Comparison of ENCODE assay signal across 26 mouse cellular contexts in genomic region chr10:88897032-88897431, GRCm38 (mm10). TPM values are rescaled to one million over a fixed set of nuclear protein-coding genes. Genes with fewer than 3 reads are reported as not detected.
"Had no signal": no experiment of that assay in that cellular context is flagged by ENCODE, and none has a peak within 500 bp of the region (broad histone marks: within the 10 kb centered on the region; RNA-seq: fewer than 3 reads in every experiment).

No protein-coding gene starts in this region.

- H3K4me3 ChIP-seq: gastrocnemius, adult 2 months; heart, adult 2 months; heart, embryonic 13.5 days; heart, embryonic 15.5 days; hindbrain, embryonic 13.5 days; hindbrain, embryonic 15.5 days; layer of hippocampus, adult 2 months; left cerebral cortex, adult 2 months; limb, embryonic 10.5 days; limb, embryonic 12.5 days; liver, embryonic 13.5 days; liver, embryonic 15.5 days had no signal

- ATAC-seq: hindbrain, postnatal 0 days had no signal

- H3K4me1 ChIP-seq: heart, embryonic 13.5 days; heart, embryonic 15.5 days; hindbrain, embryonic 13.5 days; hindbrain, embryonic 15.5 days; limb, embryonic 10.5 days; limb, embryonic 12.5 days; liver, embryonic 13.5 days; liver, embryonic 15.5 days had no signal

- H3K27ac ChIP-seq: gastrocnemius, adult 2 months; heart, adult 2 months; heart, embryonic 13.5 days; heart, embryonic 15.5 days; hindbrain, embryonic 13.5 days; hindbrain, embryonic 15.5 days; hindbrain, postnatal 0 days; layer of hippocampus, adult 2 months; left cerebral cortex, adult 2 months; limb, embryonic 10.5 days; limb, embryonic 12.5 days; liver, embryonic 13.5 days; liver, embryonic 15.5 days had no signal

- DNase-seq: gastrocnemius, adult 2 months; gastrocnemius, postnatal 10 days; gastrocnemius, postnatal 25 days; heart, adult 11 months; heart, adult 2 months; heart, postnatal 14 days; heart, postnatal 36 days; kidney, adult 18-20 months; kidney, postnatal 10 days; kidney, postnatal 25 days; kidney, postnatal 4 days; liver; liver, embryonic 13.5 days had no signal

- H3K27me3 ChIP-seq: heart, embryonic 13.5 days; heart, embryonic 15.5 days; hindbrain, embryonic 13.5 days; hindbrain, embryonic 15.5 days; limb, embryonic 12.5 days; liver, embryonic 13.5 days; liver, embryonic 15.5 days had no signal

- H3K36me3 ChIP-seq: heart, embryonic 13.5 days; heart, embryonic 15.5 days; hindbrain, embryonic 13.5 days; hindbrain, embryonic 15.5 days; limb, embryonic 10.5 days; limb, embryonic 12.5 days; liver, embryonic 13.5 days; liver, embryonic 15.5 days had no signal

RNA-seq across cellular contexts. Expression of gene Slc5a8, which starts 11.2 kb away (rescaled TPM):
- polyA plus RNA-seq: heart, embryonic 11.5 days; heart, embryonic 13.5 days; heart, postnatal 0 days; hindbrain, embryonic 11.5 days; liver, embryonic 13.5 days had no signal
